Mouse (Mus musculus) ZHBTc4 (cell line): ENCODE data around the gene Atp5h.

Experiments used
- DNase-seq: peaks from one replicate; pipeline ENCODE4 v3.0.0-alpha.2; 2011; ENCODE audit warnings: low read depth, low spot score

The Atp5h gene

GRCm38 (mm10) chr11:115366706-115367394 is 52.9 kb downstream of the Atp5h start:
- DNase-seq = no peak

- DNase-seq = no peak
Observed at GRCm38 (mm10) chr11:115366039-115366705, 53.6 kb downstream of the Atp5h start.
